Mouse (Mus musculus): ENCODE data around the gene Dnajc1. TPM values are rescaled to one million over a fixed set of nuclear protein-coding genes. Genes with fewer than 3 reads are reported as not detected.

Dnajc1 gene
- polyA plus RNA-seq, 1 experiment from 2014 or later = 23.7 TPM

DNA sequence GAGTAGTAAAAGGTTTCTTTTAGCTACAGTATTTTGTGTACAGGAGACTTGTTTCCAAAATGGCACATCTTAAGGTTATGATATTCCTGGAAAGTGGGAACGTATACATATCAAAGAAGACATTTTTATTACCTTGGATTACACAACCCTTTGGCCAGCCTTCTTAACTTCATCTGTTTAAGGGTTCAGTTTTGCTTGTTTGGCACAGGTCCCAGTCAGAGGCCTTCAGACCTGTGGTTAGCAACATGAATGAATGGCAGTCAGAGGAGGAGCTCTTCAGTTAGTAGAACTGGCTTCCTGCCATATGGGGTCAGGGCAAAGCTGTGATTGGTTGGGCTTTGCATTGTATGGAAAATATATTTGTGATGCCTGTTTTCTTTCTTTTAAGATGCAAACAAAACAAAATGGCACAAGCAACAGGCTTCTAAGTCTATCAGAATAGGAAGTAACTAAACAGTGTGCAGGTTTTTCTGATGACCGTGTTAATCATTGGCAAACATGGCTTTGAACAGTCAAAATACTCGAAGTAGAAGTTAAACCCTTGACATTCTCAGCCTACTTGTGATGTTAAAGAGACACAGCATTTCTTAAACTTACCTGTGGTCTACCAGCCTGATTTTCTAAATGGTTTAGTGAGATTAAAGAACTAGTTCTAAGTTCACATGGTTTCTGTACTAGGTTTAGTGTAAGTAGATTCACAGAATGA, 196.8 kb downstream of the Dnajc1 start:
- H3K27me3 ChIP-seq (replicated peaks; ENCODE audit: control insufficient read depth, insufficient read depth, low read length) = no peaks in the 10 kb centered on the region
- peaks cover 11% of the 10 kb centered on the region for H3K36me3 ChIP-seq (ENCODE audit: control insufficient read depth, insufficient read depth, low read length)
- DNase-seq (ENCODE audit: low spot score) (no peak), ATAC-seq (replicated peaks; ENCODE audit: low FRiP score) (no peak)
- H3K9ac ChIP-seq (ENCODE audit: low read depth, low read length) = no peak overlapping the region
- no peak overlapping the region for H3K4me3 ChIP-seq (ENCODE audit: low read depth, low read length)
- H3K4me2 ChIP-seq = no peak overlapping the region
- no peak overlapping the region for H3K27ac ChIP-seq (ENCODE audit: low read depth, low read length)
- 83% methylated on average over 3 of the region's 3 CpGs for WGBS
- H3K4me1 ChIP-seq (replicated peaks; ENCODE audit: control insufficient read depth, insufficient read depth, low read length) = no peaks in the 10 kb centered on the region
- H3K9me3 ChIP-seq (ENCODE audit: control insufficient read depth, low read length) = no peaks in the 10 kb centered on the region

DNA sequence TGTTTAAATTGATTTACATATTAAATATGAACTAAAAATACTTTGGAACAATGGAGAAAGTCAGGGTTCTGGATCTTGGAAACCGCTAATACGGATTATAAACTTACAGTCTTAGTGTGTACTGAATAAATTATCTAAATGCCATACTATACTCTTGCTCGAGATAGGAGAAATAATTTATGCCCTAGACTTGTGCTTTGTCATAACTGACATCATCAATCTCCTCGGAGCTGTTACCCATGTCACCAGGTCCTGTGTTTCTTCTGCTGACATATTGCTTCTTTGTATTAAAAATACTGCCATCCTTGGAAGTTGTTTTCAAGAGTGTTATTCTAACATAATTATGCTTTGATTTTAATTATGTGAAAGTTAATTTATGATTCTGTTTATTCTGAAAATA, 197.3 kb downstream of the Dnajc1 start:
- Histone ChIP-seq H3K27ac (ENCODE audit: low read depth, low read length) (no peak overlapping the region), H3K4me1 (replicated peaks; ENCODE audit: control insufficient read depth, insufficient read depth, low read length) (no peaks in the 10 kb centered on the region), H3K36me3 (ENCODE audit: control insufficient read depth, insufficient read depth, low read length) (peaks cover 11% of the 10 kb centered on the region), H3K27me3 (replicated peaks; ENCODE audit: control insufficient read depth, insufficient read depth, low read length) (no peaks in the 10 kb centered on the region), H3K4me3 (ENCODE audit: low read depth, low read length) (no peak overlapping the region), H3K9ac (ENCODE audit: low read depth, low read length) (no peak overlapping the region), H3K9me3 (ENCODE audit: control insufficient read depth, low read length) (no peaks in the 10 kb centered on the region), H3K4me2 (no peak overlapping the region)
- 86% methylated on average over 4 of the region's 4 CpGs for WGBS
- ATAC-seq (replicated peaks; ENCODE audit: low FRiP score) (no peak), DNase-seq (ENCODE audit: low spot score) (no peak)

DNA sequence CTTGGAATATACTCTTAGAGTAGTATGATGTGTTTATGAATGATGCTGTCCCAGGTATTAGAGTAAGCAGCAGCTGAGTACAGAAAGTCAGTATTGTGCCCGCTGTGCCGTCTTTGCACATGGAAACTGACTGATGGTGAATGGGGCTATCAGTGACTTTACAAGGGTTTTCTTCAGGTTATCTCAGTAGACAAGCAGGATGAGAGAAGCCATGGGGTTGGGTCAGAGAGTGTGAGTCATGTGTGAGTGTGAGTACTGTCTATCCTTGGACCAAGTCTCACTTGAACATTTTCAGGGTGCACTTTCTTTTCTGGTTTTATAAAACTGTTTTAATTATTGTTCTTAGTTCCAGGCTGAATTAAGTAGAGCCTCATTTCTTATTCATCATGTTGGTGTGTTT, 204.3 kb downstream of the Dnajc1 start:
- DNase-seq (ENCODE audit: low spot score) (no peak), ATAC-seq (replicated peaks; ENCODE audit: low FRiP score) (peak; percentile 54; the same call in 1 of the 2 replicates)
- H3K27me3 ChIP-seq (replicated peaks; ENCODE audit: control insufficient read depth, insufficient read depth, low read length) = no peaks in the 10 kb centered on the region
- H3K27ac ChIP-seq (ENCODE audit: low read depth, low read length) = no peak overlapping the region
- H3K9me3 ChIP-seq (ENCODE audit: control insufficient read depth, low read length) = no peaks in the 10 kb centered on the region
- peaks cover 31% of the 10 kb centered on the region for H3K36me3 ChIP-seq (ENCODE audit: control insufficient read depth, insufficient read depth, low read length)
- WGBS = 74% methylated on average over 2 of the region's 2 CpGs
- H3K9ac ChIP-seq (ENCODE audit: low read depth, low read length) = no peak overlapping the region
- H3K4me1 ChIP-seq (replicated peaks; ENCODE audit: control insufficient read depth, insufficient read depth, low read length) = 0 out of 2 replicates have a peak, but pooled peaks cover 3% of the 10 kb centered on the region
- no peak overlapping the region for H3K4me2 ChIP-seq
- no peak overlapping the region for H3K4me3 ChIP-seq (ENCODE audit: low read depth, low read length)

DNA sequence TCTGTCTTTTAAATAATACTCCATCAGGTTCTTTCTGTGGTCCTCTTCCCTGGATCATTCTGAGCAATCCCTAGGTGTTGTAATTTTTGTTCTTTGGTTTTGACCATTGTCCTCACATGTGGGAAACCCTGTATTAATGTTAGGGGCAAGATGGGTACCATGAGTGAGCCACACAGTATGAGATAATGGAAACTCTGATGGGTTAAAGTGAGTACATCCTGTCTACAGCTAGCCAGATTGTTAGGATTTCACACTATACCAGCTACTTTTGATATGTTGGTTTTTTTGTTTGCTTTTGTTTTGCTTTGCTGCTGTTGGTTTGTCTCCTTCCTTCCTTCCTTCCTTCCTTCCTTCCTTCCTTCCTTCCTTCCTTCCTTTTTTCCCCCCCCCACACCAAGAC, 209.6 kb downstream of the Dnajc1 start:
- H3K36me3 ChIP-seq (ENCODE audit: control insufficient read depth, insufficient read depth, low read length) = peaks cover 24% of the 10 kb centered on the region
- no peaks in the 10 kb centered on the region for H3K9me3 ChIP-seq (ENCODE audit: control insufficient read depth, low read length)
- no peak overlapping the region for H3K9ac ChIP-seq (ENCODE audit: low read depth, low read length)
- no peak overlapping the region for H3K27ac ChIP-seq (ENCODE audit: low read depth, low read length)
- no peak overlapping the region for H3K4me2 ChIP-seq
- H3K4me1 ChIP-seq (replicated peaks; ENCODE audit: control insufficient read depth, insufficient read depth, low read length) = no peaks in the 10 kb centered on the region
- no peak overlapping the region for H3K4me3 ChIP-seq (ENCODE audit: low read depth, low read length)
- ATAC-seq (replicated peaks; ENCODE audit: low FRiP score) (no peak), DNase-seq (ENCODE audit: low spot score) (no peak)
- no peaks in the 10 kb centered on the region for H3K27me3 ChIP-seq (replicated peaks; ENCODE audit: control insufficient read depth, insufficient read depth, low read length)

DNA sequence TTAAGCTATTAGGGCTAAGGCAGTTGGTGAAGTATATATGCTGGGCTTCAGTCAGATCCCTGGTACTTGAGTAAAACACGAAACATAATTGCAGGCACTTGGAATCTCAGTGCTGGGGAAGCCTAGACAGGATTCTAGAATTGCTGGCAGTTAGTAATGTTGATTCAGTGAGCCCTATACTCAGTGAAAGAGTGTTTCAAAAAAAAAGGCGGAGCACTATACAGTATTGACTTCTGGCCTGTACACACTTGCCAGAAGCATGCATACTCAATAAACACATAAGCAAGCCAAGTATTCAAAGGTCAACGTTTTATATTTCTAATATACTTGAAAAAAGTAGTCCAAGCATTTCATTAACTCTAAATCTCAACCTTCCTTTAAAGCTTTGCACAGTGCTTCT, 211.0 kb downstream of the Dnajc1 start:
- ATAC-seq (replicated peaks; ENCODE audit: low FRiP score) (no peak), DNase-seq (ENCODE audit: low spot score) (no peak)
- no peak overlapping the region for H3K4me2 ChIP-seq
- H3K4me1 ChIP-seq (replicated peaks; ENCODE audit: control insufficient read depth, insufficient read depth, low read length) = no peaks in the 10 kb centered on the region
- H3K27ac ChIP-seq (ENCODE audit: low read depth, low read length) = no peak overlapping the region
- no peak overlapping the region for H3K4me3 ChIP-seq (ENCODE audit: low read depth, low read length)
- H3K9me3 ChIP-seq (ENCODE audit: control insufficient read depth, low read length) = no peaks in the 10 kb centered on the region
- H3K27me3 ChIP-seq (replicated peaks; ENCODE audit: control insufficient read depth, insufficient read depth, low read length) = no peaks in the 10 kb centered on the region
- H3K36me3 ChIP-seq (ENCODE audit: control insufficient read depth, insufficient read depth, low read length) = peaks cover 21% of the 10 kb centered on the region
- no peak overlapping the region for H3K9ac ChIP-seq (ENCODE audit: low read depth, low read length)
- WGBS = 92% methylated on average over 3 of the region's 3 CpGs

DNA sequence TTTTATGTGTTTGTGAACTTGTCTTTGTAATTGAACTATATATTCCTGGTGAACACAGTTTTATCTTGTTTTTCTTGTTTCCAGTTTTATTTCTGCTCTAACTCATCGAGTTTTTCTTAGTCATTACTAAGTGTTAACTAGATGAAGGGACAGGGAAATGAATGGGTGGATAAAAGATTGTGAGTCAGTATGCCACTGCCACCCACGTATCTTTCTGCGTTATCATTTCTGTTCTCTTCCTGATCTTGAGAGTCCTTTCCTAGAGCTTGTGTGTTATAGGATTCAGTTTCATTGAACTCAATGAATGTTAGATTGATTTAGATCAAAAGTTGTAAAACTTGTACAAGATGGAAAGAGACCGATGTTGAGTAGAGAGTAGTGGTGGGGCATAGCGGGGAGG, 212.3 kb downstream of the Dnajc1 start:
- Histone ChIP-seq H3K27me3 (replicated peaks; ENCODE audit: control insufficient read depth, insufficient read depth, low read length) (no peaks in the 10 kb centered on the region), H3K27ac (ENCODE audit: low read depth, low read length) (no peak overlapping the region), H3K4me1 (replicated peaks; ENCODE audit: control insufficient read depth, insufficient read depth, low read length) (no peaks in the 10 kb centered on the region), H3K9me3 (ENCODE audit: control insufficient read depth, low read length) (no peaks in the 10 kb centered on the region), H3K4me3 (ENCODE audit: low read depth, low read length) (no peak overlapping the region), H3K36me3 (ENCODE audit: control insufficient read depth, insufficient read depth, low read length) (peaks cover 19% of the 10 kb centered on the region), H3K9ac (ENCODE audit: low read depth, low read length) (no peak overlapping the region), H3K4me2 (no peak overlapping the region)
- DNase-seq (ENCODE audit: low spot score) (no peak), ATAC-seq (replicated peaks; ENCODE audit: low FRiP score) (no peak)
- 95% methylated on average over 5 of the region's 5 CpGs for WGBS

DNA sequence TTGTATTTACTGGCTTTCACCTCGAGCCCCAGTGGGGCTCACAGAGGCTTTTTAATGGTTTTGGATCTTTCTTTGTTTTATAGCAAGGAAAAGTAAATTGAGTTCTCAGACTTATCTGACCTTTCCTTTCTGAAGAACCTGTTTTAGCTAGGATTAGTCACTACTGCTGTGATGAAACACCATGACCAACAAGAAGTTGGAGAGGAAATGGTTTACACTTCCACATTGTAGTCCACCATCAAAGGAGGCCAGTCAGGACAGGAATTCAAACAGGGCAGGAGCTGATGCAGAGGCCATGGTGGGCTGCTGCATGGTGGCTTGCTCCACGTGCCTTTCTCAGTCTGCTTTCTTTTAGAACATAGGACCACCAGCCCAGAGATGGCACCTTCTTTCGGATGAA, 216.4 kb downstream of the Dnajc1 start:
- Histone ChIP-seq H3K4me3 (ENCODE audit: low read depth, low read length) (no peak overlapping the region), H3K4me1 (replicated peaks; ENCODE audit: control insufficient read depth, insufficient read depth, low read length) (no peaks in the 10 kb centered on the region), H3K27me3 (replicated peaks; ENCODE audit: control insufficient read depth, insufficient read depth, low read length) (no peaks in the 10 kb centered on the region), H3K4me2 (no peak overlapping the region), H3K9me3 (ENCODE audit: control insufficient read depth, low read length) (no peaks in the 10 kb centered on the region), H3K9ac (ENCODE audit: low read depth, low read length) (no peak overlapping the region), H3K27ac (ENCODE audit: low read depth, low read length) (no peak overlapping the region), H3K36me3 (ENCODE audit: control insufficient read depth, insufficient read depth, low read length) (peaks cover 13% of the 10 kb centered on the region)
- ATAC-seq (replicated peaks; ENCODE audit: low FRiP score) (no peak), DNase-seq (ENCODE audit: low spot score) (no peak)
- 86% methylated on average over 3 of the region's 3 CpGs for WGBS

DNA sequence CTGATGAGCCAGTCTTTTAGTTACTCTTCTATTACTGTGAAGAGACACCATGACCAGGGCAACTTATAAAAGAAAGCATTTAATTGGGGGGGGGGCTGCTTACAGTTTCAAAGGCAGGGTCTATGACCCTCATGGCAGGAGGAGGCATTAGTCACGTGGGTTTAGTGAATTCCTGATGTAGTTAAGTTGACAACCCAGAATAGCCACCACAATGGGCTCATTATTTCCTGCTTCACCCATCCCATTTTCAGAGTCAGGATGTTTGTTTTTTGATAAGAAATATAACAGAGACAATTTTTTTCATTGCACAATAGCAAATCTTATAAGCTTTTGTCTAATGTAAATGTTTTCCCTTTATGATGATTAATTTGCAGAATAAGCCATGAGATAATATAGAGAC, 217.4 kb downstream of the Dnajc1 start:
- Histone ChIP-seq H3K4me3 (ENCODE audit: low read depth, low read length) (no peak overlapping the region), H3K9ac (ENCODE audit: low read depth, low read length) (no peak overlapping the region), H3K36me3 (ENCODE audit: control insufficient read depth, insufficient read depth, low read length) (peaks cover 13% of the 10 kb centered on the region), H3K4me2 (no peak overlapping the region), H3K27me3 (replicated peaks; ENCODE audit: control insufficient read depth, insufficient read depth, low read length) (no peaks in the 10 kb centered on the region), H3K9me3 (ENCODE audit: control insufficient read depth, low read length) (no peaks in the 10 kb centered on the region), H3K4me1 (replicated peaks; ENCODE audit: control insufficient read depth, insufficient read depth, low read length) (no peaks in the 10 kb centered on the region), H3K27ac (ENCODE audit: low read depth, low read length) (no peak overlapping the region)
- no peak for DNase-seq (ENCODE audit: low spot score)
- 59% methylated on average over 1 of the region's 1 CpGs for WGBS
- no peak for ATAC-seq (replicated peaks; ENCODE audit: low FRiP score)

DNA sequence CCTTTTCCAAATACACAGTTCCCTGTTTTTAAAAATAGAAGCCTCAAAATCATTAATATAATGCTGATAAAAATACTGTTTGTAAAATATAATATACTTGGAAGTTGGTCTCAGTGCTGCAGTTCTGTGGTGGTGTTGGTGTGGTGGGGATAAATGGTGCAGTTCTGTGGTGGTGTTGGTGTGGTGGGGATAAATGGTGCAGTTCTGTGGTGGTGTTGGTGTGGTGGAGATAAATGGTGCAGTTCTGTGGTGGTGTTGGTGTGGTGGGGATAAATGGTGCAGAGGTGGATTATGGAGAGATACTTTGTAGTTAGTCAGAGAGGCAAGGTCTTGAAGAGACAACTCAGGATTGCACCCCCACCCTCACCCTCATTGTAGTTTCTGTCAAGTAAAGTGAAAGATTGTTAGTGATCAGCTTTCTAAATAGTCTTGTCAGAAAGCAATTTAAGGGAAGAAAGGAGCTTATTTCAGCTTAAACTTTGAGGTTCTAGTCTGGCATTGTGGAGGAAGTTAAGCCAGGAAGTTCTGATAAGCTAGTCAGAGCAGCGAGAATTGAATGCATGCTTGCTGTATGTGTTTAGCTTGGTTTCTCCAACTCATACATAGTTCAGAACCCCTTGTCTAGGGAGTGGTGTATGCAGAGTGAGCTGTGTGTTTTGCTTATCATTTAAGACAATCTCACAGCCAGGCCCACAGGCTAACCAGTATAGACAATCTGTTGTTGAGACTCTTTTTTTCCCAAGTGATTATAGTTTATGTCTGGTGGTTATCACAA, 223.3 kb downstream of the Dnajc1 start:
- no peak overlapping the region for H3K27ac ChIP-seq (ENCODE audit: low read depth, low read length)

More for the DNA sequence above, 223.3 kb downstream of the Dnajc1 start:
- DNase-seq (ENCODE audit: low spot score) (no peak), ATAC-seq (replicated peaks; ENCODE audit: low FRiP score) (0 out of 2 replicates have a peak, but pooled peaks have one; percentile 18)
- H3K9ac ChIP-seq (ENCODE audit: low read depth, low read length) = no peak overlapping the region
- H3K4me2 ChIP-seq = no peak overlapping the region
- H3K4me1 ChIP-seq (replicated peaks; ENCODE audit: control insufficient read depth, insufficient read depth, low read length) = 0 out of 2 replicates have a peak, but pooled peaks cover 5% of the 10 kb centered on the region
- no peak overlapping the region for H3K4me3 ChIP-seq (ENCODE audit: low read depth, low read length)
- H3K9me3 ChIP-seq (ENCODE audit: control insufficient read depth, low read length) = no peaks in the 10 kb centered on the region
- WGBS = 33% methylated on average over 1 of the region's 1 CpGs
- peaks cover 5% of the 10 kb centered on the region; the same call in 1 of the 2 replicates for H3K36me3 ChIP-seq (ENCODE audit: control insufficient read depth, insufficient read depth, low read length)
- no peaks in the 10 kb centered on the region for H3K27me3 ChIP-seq (replicated peaks; ENCODE audit: control insufficient read depth, insufficient read depth, low read length)
